Mouse (Mus musculus) megakaryocyte, embryonic 14.5 days (primary cell): Measurements from ENCODE around the gene Myo1b. TPM values are rescaled to one million over a fixed set of nuclear protein-coding genes. Genes with fewer than 3 reads are reported as not detected.

Experiments
- H3K27me3 ChIP-seq: replicated peaks from 2 replicates; pipeline ENCODE3; 2012; ENCODE audit warnings: inconsistent platforms
- H3K36me3 ChIP-seq: replicated peaks from 2 replicates; pipeline ENCODE3; 2012; ENCODE audit warnings: low read length, inconsistent platforms, mixed read lengths
- H3K4me1 ChIP-seq: 2 replicates; pipeline ENCODE4 v1.6.1; 2012; ENCODE audit warnings: inconsistent platforms
- H3K4me3 ChIP-seq: replicated peaks from 2 replicates; pipeline ENCODE3; 2012; ENCODE audit warnings: moderate library complexity, mild to moderate bottlenecking, inconsistent platforms
- H3K9me3 ChIP-seq: 2 replicates; pipeline ENCODE4 v1.6.1; 2012; ENCODE audit warnings: inconsistent platforms
- FLI1 ChIP-seq: IDR thresholded peaks from 2 replicates; pipeline ENCODE4 v1.6.1; 2012; ENCODE audit warnings: low read length, inconsistent platforms, mixed read lengths
- GATA1 ChIP-seq: IDR thresholded peaks from 3 replicates; pipeline ENCODE4 v1.6.1; 2012; ENCODE audit warnings: mixed read lengths, low read length, inconsistent platforms, borderline replicate concordance
- polyA plus RNA-seq: library from polyadenylated mRNA; stranded (reverse); fragments of >175 nt; gene quantifications from 2 replicates; pipeline ENCODE4 v1.2.3, GENCODE M21; 2012; ENCODE audit warnings: low replicate concordance; ENCODE audit not compliant: insufficient read depth

Myo1b gene
- polyA plus RNA-seq, 1 experiment = 0.43 TPM

- H3K27me3 ChIP-seq = peaks cover 4% of the 10 kb centered on the region
- H3K9me3 ChIP-seq = no peaks in the 10 kb centered on the region
- H3K36me3 ChIP-seq = no peaks in the 10 kb centered on the region
- no peaks in the 10 kb centered on the region for H3K4me1 ChIP-seq
- TF ChIP-seq GATA1 (no peak), FLI1 (no peak)
- H3K4me3 ChIP-seq = no peak overlapping the region
These were observed 59.5 kb downstream of the Myo1b start for GRCm38 (mm10) chr1:51856245-51856915.

DNA sequence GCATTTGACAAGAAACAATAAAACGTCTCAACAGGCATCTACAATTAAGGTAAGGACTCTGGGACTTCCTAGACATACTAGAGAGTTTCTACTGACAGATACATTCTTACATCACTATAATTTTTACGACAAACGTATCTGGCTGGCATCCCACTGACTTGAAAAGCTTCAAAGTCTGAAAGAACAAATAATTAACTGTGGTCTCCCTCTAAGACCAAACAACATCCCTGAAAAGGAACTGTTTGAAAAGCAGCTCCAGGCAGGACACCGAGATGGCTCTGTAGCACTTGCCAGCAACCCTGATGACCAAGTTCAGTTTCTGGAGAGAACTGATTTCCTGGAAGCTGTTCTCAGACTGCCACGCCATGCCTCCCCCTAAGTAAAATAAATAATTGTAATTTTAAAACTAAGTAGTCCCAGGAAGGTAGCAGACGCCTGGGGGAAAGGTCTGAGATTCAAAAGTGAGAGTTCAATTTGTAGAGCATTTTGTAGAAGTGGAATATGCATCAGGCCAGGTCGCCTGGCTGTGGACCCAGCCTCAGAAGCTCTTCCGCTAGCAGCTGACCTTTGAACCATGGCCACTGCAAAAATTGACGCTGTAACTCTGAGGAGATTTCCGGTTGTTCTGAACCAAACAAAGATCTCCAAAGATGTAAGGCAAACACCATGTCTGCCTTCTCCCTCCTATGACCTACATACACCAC lies 60.2 kb downstream of the Myo1b start:
- TF ChIP-seq FLI1 (no peak), GATA1 (no peak)
- H3K4me3 ChIP-seq = no peak overlapping the region
- H3K36me3 ChIP-seq = no peaks in the 10 kb centered on the region
- H3K9me3 ChIP-seq = no peaks in the 10 kb centered on the region
- H3K4me1 ChIP-seq = no peaks in the 10 kb centered on the region
- peaks cover 4% of the 10 kb centered on the region for H3K27me3 ChIP-seq

- no peaks in the 10 kb centered on the region for H3K36me3 ChIP-seq
- no peaks in the 10 kb centered on the region for H3K9me3 ChIP-seq
- H3K4me3 ChIP-seq = no peak overlapping the region
- H3K4me1 ChIP-seq = no peaks in the 10 kb centered on the region
- H3K27me3 ChIP-seq = no peaks in the 10 kb centered on the region
- no peak for TF ChIP-seq GATA1
These were observed 63.6 kb downstream of the Myo1b start for GRCm38 (mm10) chr1:51852314-51852713.

DNA sequence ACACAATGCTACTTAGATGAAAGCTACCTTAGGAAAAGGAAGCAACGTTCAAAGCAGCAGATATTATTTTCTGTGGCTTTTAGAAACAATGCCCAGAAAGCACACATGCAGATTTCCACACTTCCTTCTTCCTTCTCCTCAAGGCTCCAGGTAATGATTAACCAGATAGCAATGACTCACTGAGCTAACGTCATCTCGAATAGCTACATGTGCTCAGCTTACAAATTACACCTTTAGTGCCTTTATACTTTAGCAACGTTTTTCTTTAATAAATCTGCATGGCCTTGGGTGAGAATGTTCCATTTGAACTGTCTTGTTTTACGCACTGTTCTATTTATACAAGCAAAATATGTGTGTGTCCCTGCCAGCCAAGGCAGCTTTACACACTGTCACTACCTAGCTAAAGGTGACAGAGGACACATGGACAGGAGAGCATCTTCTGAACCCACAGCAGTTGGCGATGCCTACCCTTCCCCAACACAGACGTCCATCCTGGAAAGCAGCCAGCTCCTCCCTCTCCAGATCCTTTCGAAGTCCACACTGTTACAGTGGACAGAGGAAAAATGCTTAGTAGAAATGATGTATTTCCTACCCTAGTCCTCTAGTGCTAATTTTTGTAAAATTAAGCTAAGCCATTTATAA lies 66.2 kb downstream of the Myo1b start:
- Histone ChIP-seq H3K36me3 (no peaks in the 10 kb centered on the region), H3K27me3 (no peaks in the 10 kb centered on the region)
- TF ChIP-seq GATA1 = no peak
- no peak for TF ChIP-seq FLI1

DNA sequence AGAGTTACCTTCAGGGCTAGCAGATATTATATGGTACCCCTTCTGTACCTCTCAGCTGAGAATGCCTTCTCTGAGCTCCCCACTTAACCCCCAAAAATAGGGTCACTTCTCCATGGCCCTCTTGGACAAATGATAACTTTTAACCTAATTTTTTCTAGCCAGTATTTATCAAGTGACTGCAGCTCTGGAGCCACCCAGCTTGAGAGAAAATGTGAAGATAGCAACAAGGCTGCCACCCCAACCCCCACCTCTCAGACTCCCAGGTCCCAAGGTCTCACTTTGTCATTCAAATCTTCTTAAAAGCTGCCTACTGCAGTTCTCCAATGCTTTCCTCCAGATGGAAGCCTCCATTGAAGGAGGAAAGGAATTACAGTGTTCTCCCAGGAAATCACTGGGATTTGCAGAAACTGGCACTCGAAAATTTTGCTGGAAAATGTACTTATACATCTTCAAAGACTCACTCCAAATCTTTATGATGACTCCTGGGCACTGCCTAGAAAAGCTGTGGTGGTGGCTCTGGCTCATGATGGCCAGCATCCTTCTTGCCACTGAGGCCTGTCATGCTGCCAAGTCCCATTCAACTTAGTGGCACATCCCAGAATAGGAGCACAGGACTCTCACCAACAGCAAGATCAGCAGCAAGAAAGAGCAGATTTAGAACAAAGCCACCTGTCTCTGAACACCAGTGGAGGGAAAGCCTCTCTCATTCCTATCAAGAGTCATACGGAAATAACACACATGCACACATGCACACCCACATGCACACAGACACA lies 70.4 kb downstream of the Myo1b start:
- no peaks in the 10 kb centered on the region for H3K4me1 ChIP-seq
- H3K27me3 ChIP-seq = no peaks in the 10 kb centered on the region
- no peaks in the 10 kb centered on the region for H3K9me3 ChIP-seq

More for the DNA sequence above, 66.2 kb downstream of the Myo1b start:
- Histone ChIP-seq H3K4me1 (no peaks in the 10 kb centered on the region), H3K4me3 (peak overlapping the region; percentile 5), H3K9me3 (no peaks in the 10 kb centered on the region)

DNA sequence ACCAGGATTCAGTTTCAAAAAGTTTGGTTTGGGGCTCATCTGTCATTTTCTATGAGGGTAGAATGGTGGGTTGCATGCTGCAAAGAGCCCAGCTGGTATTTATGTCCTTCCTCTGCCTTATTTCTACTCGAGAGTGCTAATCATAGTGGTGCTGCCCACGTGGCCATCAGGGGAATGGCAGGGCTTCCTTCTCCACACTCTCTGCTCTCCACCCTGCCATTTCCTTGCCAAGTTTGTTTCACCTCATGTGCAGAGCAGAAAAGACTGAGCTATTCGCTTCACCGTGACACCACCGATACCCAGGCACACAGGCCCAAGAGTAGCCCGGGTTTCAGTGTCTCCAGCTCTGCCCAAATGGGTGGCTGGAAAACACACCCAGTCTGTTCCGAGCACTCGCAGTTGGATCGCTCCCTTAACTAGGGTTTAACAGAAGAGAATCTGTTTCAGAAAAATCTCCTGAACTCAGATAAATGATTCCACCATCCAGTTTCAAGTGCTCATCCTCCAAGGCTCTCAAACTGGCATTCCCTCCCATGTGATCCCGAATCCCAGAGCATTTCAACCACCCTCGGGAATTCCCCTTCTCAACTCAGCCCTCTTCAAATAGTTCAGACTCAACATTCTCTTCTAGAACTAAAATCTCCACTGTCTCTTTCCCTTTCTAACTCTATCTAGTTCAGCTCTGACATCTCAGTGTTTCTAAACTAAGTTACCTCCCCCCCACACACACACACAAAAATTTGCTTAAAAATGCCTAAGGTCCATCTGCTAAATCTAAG lies 77.8 kb downstream of the Myo1b start:
- Histone ChIP-seq H3K4me1 (no peaks in the 10 kb centered on the region), H3K9me3 (no peaks in the 10 kb centered on the region), H3K36me3 (no peaks in the 10 kb centered on the region), H3K4me3 (no peak overlapping the region), H3K27me3 (no peaks in the 10 kb centered on the region)
- TF ChIP-seq GATA1 (no peak), FLI1 (no peak)

More for the DNA sequence above, 70.4 kb downstream of the Myo1b start:
- no peak for TF ChIP-seq GATA1
- no peak for TF ChIP-seq FLI1
- no peak overlapping the region for H3K4me3 ChIP-seq
- no peaks in the 10 kb centered on the region for H3K36me3 ChIP-seq

- no peaks in the 10 kb centered on the region for H3K9me3 ChIP-seq
- no peaks in the 10 kb centered on the region for H3K36me3 ChIP-seq
- no peaks in the 10 kb centered on the region for H3K27me3 ChIP-seq
- no peak for TF ChIP-seq FLI1
- no peak for TF ChIP-seq GATA1
- no peaks in the 10 kb centered on the region for H3K4me1 ChIP-seq
- H3K4me3 ChIP-seq = no peak overlapping the region
These were observed 78.6 kb downstream of the Myo1b start for GRCm38 (mm10) chr1:51837311-51837710.

DNA sequence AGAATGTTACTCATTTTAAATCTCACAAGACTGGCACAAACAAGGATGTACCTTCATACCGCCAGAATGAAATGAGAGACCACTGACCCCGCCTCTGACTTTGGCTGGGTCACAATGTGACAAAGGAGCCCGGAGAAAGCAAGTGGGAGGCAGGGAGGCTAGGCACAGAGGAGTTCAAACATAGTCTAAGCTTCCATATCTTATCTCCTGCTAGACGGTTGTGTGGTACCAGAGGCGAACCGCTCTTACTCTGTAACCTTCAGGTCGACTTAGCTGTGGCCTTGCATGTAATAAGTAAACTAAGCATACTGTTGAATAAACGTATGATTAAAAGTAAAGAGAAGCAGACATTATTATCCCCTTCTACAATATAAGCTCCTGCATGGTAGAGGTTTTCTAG lies 80.1 kb downstream of the Myo1b start:
- Histone ChIP-seq H3K27me3 (no peaks in the 10 kb centered on the region), H3K4me3 (no peak overlapping the region), H3K9me3 (no peaks in the 10 kb centered on the region), H3K4me1 (no peaks in the 10 kb centered on the region), H3K36me3 (no peaks in the 10 kb centered on the region)
- no peak for TF ChIP-seq GATA1
- TF ChIP-seq FLI1 = no peak

GRCm38 (mm10) chr1:51834072-51834471 lies 81.8 kb downstream of the Myo1b start:
- Histone ChIP-seq H3K27me3 (no peaks in the 10 kb centered on the region), H3K4me3 (no peak overlapping the region)
- TF ChIP-seq FLI1 = no peak
- no peak for TF ChIP-seq GATA1

More at GRCm38 (mm10) chr1:51834072-51834471, 81.8 kb downstream of the Myo1b start:
- Histone ChIP-seq H3K4me1 (no peaks in the 10 kb centered on the region), H3K9me3 (no peaks in the 10 kb centered on the region), H3K36me3 (no peaks in the 10 kb centered on the region)
